Mouse (Mus musculus) fibroblast of lung, adult 2 months (primary cell): ENCODE measurements around the gene Tmsb10.

Source experiments
- DNase-seq: peaks from one replicate; pipeline ENCODE4 v3.0.0-alpha.2; 2011; ENCODE audit warnings: low read depth

The Tmsb10 gene

GRCm38 (mm10) chr6:72956199-72957092, 2.1 kb downstream of the Tmsb10 start:
- DNase-seq, result no peak

GRCm38 (mm10) chr6:72955517-72956198, 2.9 kb downstream of the Tmsb10 start:
- DNase-seq, result no peak

- no peak for DNase-seq
Measured at GRCm38 (mm10) chr6:72954786-72955185, 3.8 kb downstream of the Tmsb10 start.

GRCm38 (mm10) chr6:72952967-72953366, 5.6 kb downstream of the Tmsb10 start:
- no peak for DNase-seq

- DNase-seq, result peak; percentile 56
Measured at GRCm38 (mm10) chr6:72952221-72952620, 6.3 kb downstream of the Tmsb10 start.

GRCm38 (mm10) chr6:72949161-72949756, 9.3 kb downstream of the Tmsb10 start:
- no peak for DNase-seq

GRCm38 (mm10) chr6:72948392-72948791, 10.2 kb downstream of the Tmsb10 start:
- DNase-seq, result no peak

GRCm38 (mm10) chr6:72947960-72948359, 10.6 kb downstream of the Tmsb10 start:
- no peak for DNase-seq

- peak; percentile 29 for DNase-seq
Measured at GRCm38 (mm10) chr6:72940493-72940892, 18.1 kb downstream of the Tmsb10 start.

GRCm38 (mm10) chr6:72937859-72938258, 20.7 kb downstream of the Tmsb10 start:
- no peak for DNase-seq

- no peak for DNase-seq
Measured at GRCm38 (mm10) chr6:72937430-72937829, 21.1 kb downstream of the Tmsb10 start.

- no peak for DNase-seq
Measured at GRCm38 (mm10) chr6:72932955-72933354, 25.6 kb downstream of the Tmsb10 start.

- no peak for DNase-seq
Measured at GRCm38 (mm10) chr6:72931533-72931932, 27.0 kb downstream of the Tmsb10 start.

GRCm38 (mm10) chr6:72929795-72930398, 28.7 kb downstream of the Tmsb10 start:
- no peak for DNase-seq

GRCm38 (mm10) chr6:72926755-72927482, 31.6 kb downstream of the Tmsb10 start:
- peak; percentile 74 for DNase-seq

GRCm38 (mm10) chr6:72926031-72926430, 32.5 kb downstream of the Tmsb10 start:
- peak; percentile 36 for DNase-seq

- DNase-seq, result no peak
Measured at GRCm38 (mm10) chr6:72923381-72923780, 35.2 kb downstream of the Tmsb10 start.

GRCm38 (mm10) chr6:72921081-72921480, 37.5 kb downstream of the Tmsb10 start:
- no peak for DNase-seq

GRCm38 (mm10) chr6:72918510-72919033, 40.0 kb downstream of the Tmsb10 start:
- DNase-seq, result no peak

- no peak for DNase-seq
Measured at GRCm38 (mm10) chr6:72916330-72916729, 42.2 kb downstream of the Tmsb10 start.

- no peak for DNase-seq
Measured at GRCm38 (mm10) chr6:72914087-72914749, 44.3 kb downstream of the Tmsb10 start.
